Mouse (Mus musculus): ENCODE data around the gene Smtnl2. TPM values are rescaled to one million over a fixed set of nuclear protein-coding genes. Genes with fewer than 3 reads are reported as not detected.

Smtnl2 gene
- total and polyA plus RNA-seq, 2 experiments = 0.43 to 0.55 TPM

- H3K4me1 ChIP-seq (ENCODE audit: control insufficient read depth, insufficient read depth, low read length) = no peaks in the 10 kb centered on the region; the same call in 1 of the 2 replicates
- no peaks in the 10 kb centered on the region for H3K27me3 ChIP-seq (ENCODE audit: control insufficient read depth, insufficient read depth, low read length)
- no peaks in the 10 kb centered on the region for H3K36me3 ChIP-seq (ENCODE audit: control insufficient read depth, insufficient read depth, low read length)
- H3K4me3 ChIP-seq (ENCODE audit: insufficient read depth, low read depth, low read length) = no peak overlapping the region
- 89% methylated on average over 2 of the region's 2 CpGs for WGBS
- H3K79me2 ChIP-seq (ENCODE audit: control insufficient read depth, insufficient read depth, low read length) = no peaks in the 10 kb centered on the region
- TF ChIP-seq CTCF (IDR thresholded peaks at IDR 0.05; ENCODE audit: low read depth, low read length) (no peak), POLR2A (IDR thresholded peaks at IDR 0.05; ENCODE audit: extremely low read depth, insufficient read depth, low read length) (no peak)
- no peak overlapping the region for H3K27ac ChIP-seq (replicated peaks; ENCODE audit: insufficient read depth, low read depth, low read length)
- H3K9ac ChIP-seq (ENCODE audit: low read depth, low read length) = no peak overlapping the region
- no peak for DNase-seq (ENCODE audit: extremely low read depth, low read depth, low spot score)
These were observed 16.8 kb downstream of the Smtnl2 start for GRCm38 (mm10) chr11:72394694-72395093.

- H3K79me2 ChIP-seq (ENCODE audit: control insufficient read depth, insufficient read depth, low read length) = no peaks in the 10 kb centered on the region
These were observed 17.8 kb downstream of the Smtnl2 start for GRCm38 (mm10) chr11:72393669-72394068.

GRCm38 (mm10) chr11:72393243-72393642 lies 18.3 kb downstream of the Smtnl2 start:
- TF ChIP-seq POLR2A (IDR thresholded peaks at IDR 0.05; ENCODE audit: extremely low read depth, insufficient read depth, low read length) = no peak
- TF ChIP-seq CTCF (IDR thresholded peaks at IDR 0.05; ENCODE audit: low read depth, low read length) = no peak
- WGBS = 93% methylated on average over 3 of the region's 3 CpGs
- no peaks in the 10 kb centered on the region; the same call in 1 of the 2 replicates for H3K4me1 ChIP-seq (ENCODE audit: control insufficient read depth, insufficient read depth, low read length)
- no peak for DNase-seq (ENCODE audit: extremely low read depth, low read depth, low spot score)
- H3K36me3 ChIP-seq (ENCODE audit: control insufficient read depth, insufficient read depth, low read length) = no peaks in the 10 kb centered on the region
- no peaks in the 10 kb centered on the region for H3K27me3 ChIP-seq (ENCODE audit: control insufficient read depth, insufficient read depth, low read length)
- H3K9ac ChIP-seq (ENCODE audit: low read depth, low read length) = no peak overlapping the region
- H3K79me2 ChIP-seq (ENCODE audit: control insufficient read depth, insufficient read depth, low read length) = no peaks in the 10 kb centered on the region
- no peak overlapping the region for H3K27ac ChIP-seq (replicated peaks; ENCODE audit: insufficient read depth, low read depth, low read length)
- H3K4me3 ChIP-seq (ENCODE audit: insufficient read depth, low read depth, low read length) = no peak overlapping the region

More at GRCm38 (mm10) chr11:72393669-72394068, 17.8 kb downstream of the Smtnl2 start:
- 71% methylated on average over 5 of the region's 5 CpGs for WGBS
- no peak for DNase-seq (ENCODE audit: extremely low read depth, low read depth, low spot score)
- TF ChIP-seq POLR2A (IDR thresholded peaks at IDR 0.05; ENCODE audit: extremely low read depth, insufficient read depth, low read length) (no peak), CTCF (IDR thresholded peaks at IDR 0.05; ENCODE audit: low read depth, low read length) (no peak)
- Histone ChIP-seq H3K4me3 (ENCODE audit: insufficient read depth, low read depth, low read length) (no peak overlapping the region), H3K27me3 (ENCODE audit: control insufficient read depth, insufficient read depth, low read length) (no peaks in the 10 kb centered on the region), H3K36me3 (ENCODE audit: control insufficient read depth, insufficient read depth, low read length) (no peaks in the 10 kb centered on the region), H3K4me1 (ENCODE audit: control insufficient read depth, insufficient read depth, low read length) (no peaks in the 10 kb centered on the region; the same call in 1 of the 2 replicates), H3K27ac (replicated peaks; ENCODE audit: insufficient read depth, low read depth, low read length) (no peak overlapping the region), H3K9ac (ENCODE audit: low read depth, low read length) (no peak overlapping the region)

DNA sequence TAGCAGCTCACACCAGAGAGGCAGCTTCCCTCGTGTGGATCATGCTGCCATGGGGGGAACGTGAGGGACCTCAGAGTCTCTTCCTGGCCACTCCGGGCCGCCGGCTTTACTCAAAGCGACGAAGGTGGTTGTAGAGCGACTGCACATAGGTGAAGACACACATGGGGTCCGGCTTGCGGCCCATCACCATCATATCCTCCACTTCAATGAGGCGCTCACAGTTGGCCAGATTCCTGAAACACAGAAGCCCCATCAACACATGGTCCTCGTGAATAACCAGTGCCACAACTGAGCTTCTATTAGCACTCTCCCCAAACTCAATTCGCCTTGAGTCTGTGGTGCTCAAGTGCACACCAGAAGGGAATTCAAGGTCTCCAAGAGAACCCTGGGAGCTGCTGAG lies 20.3 kb downstream of the Smtnl2 start:
- H3K4me3 ChIP-seq (ENCODE audit: insufficient read depth, low read depth, low read length) = no peak overlapping the region
- DNase-seq (ENCODE audit: extremely low read depth, low read depth, low spot score) = no peak
- no peaks in the 10 kb centered on the region for H3K4me1 ChIP-seq (ENCODE audit: control insufficient read depth, insufficient read depth, low read length)
- TF ChIP-seq POLR2A (IDR thresholded peaks at IDR 0.05; ENCODE audit: extremely low read depth, insufficient read depth, low read length) (no peak), CTCF (IDR thresholded peaks at IDR 0.05; ENCODE audit: low read depth, low read length) (no peak)
- no peak overlapping the region for H3K9ac ChIP-seq (ENCODE audit: low read depth, low read length)
- no peak overlapping the region for H3K27ac ChIP-seq (replicated peaks; ENCODE audit: insufficient read depth, low read depth, low read length)
- H3K36me3 ChIP-seq (ENCODE audit: control insufficient read depth, insufficient read depth, low read length) = no peaks in the 10 kb centered on the region
- H3K27me3 ChIP-seq (ENCODE audit: control insufficient read depth, insufficient read depth, low read length) = no peaks in the 10 kb centered on the region
- H3K79me2 ChIP-seq (ENCODE audit: control insufficient read depth, insufficient read depth, low read length) = no peaks in the 10 kb centered on the region
- 89% methylated on average over 13 of the region's 13 CpGs for WGBS

GRCm38 (mm10) chr11:72389407-72390142 lies 21.9 kb downstream of the Smtnl2 start:
- TF ChIP-seq CTCF (IDR thresholded peaks at IDR 0.05; ENCODE audit: low read depth, low read length) (no peak), POLR2A (IDR thresholded peaks at IDR 0.05; ENCODE audit: extremely low read depth, insufficient read depth, low read length) (no peak)
- Histone ChIP-seq H3K36me3 (ENCODE audit: control insufficient read depth, insufficient read depth, low read length) (no peaks in the 10 kb centered on the region), H3K9ac (ENCODE audit: low read depth, low read length) (no peak overlapping the region), H3K79me2 (ENCODE audit: control insufficient read depth, insufficient read depth, low read length) (no peaks in the 10 kb centered on the region), H3K4me1 (ENCODE audit: control insufficient read depth, insufficient read depth, low read length) (no peaks in the 10 kb centered on the region), H3K27me3 (ENCODE audit: control insufficient read depth, insufficient read depth, low read length) (no peaks in the 10 kb centered on the region), H3K27ac (replicated peaks; ENCODE audit: insufficient read depth, low read depth, low read length) (no peak overlapping the region), H3K4me3 (ENCODE audit: insufficient read depth, low read depth, low read length) (no peak overlapping the region)
- no peak for DNase-seq (ENCODE audit: extremely low read depth, low read depth, low spot score)
- WGBS = 84% methylated on average over 7 of the region's 7 CpGs

DNA sequence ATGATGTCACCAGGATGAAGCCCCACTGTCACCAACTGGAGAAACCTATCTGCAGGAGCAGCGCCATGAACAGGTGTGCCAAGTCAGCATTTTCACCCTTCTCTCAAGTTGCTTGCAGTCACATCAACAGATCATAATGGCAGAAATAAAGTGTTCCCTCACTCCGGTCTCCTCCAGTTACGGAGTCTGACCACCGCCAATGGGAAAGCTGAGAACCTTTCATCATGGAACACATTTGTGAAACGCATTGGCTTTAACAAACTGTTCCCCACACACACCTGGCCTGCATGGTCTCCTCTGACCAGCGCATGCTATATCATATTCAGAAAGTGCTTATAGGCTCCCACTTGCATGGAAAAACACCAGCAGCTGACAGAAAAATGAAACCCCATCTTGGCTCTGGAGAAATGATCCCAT lies 23.4 kb downstream of the Smtnl2 start:
- TF ChIP-seq CTCF (IDR thresholded peaks at IDR 0.05; ENCODE audit: low read depth, low read length) (no peak), POLR2A (IDR thresholded peaks at IDR 0.05; ENCODE audit: extremely low read depth, insufficient read depth, low read length) (no peak)

More for the DNA sequence above, 23.4 kb downstream of the Smtnl2 start:
- Histone ChIP-seq H3K27me3 (ENCODE audit: control insufficient read depth, insufficient read depth, low read length) (no peaks in the 10 kb centered on the region), H3K4me3 (ENCODE audit: insufficient read depth, low read depth, low read length) (no peak overlapping the region), H3K9ac (ENCODE audit: low read depth, low read length) (no peak overlapping the region), H3K79me2 (ENCODE audit: control insufficient read depth, insufficient read depth, low read length) (no peaks in the 10 kb centered on the region), H3K36me3 (ENCODE audit: control insufficient read depth, insufficient read depth, low read length) (no peaks in the 10 kb centered on the region), H3K4me1 (ENCODE audit: control insufficient read depth, insufficient read depth, low read length) (no peaks in the 10 kb centered on the region), H3K27ac (replicated peaks; ENCODE audit: insufficient read depth, low read depth, low read length) (no peak overlapping the region)
- DNase-seq (ENCODE audit: extremely low read depth, low read depth, low spot score) = no peak
- WGBS = 95% methylated on average over 6 of the region's 6 CpGs
